Mouse (Mus musculus): Measurements from ENCODE around the gene Pitpnc1. TPM values are rescaled to one million over a fixed set of nuclear protein-coding genes. Genes with fewer than 3 reads are reported as not detected.

Gene Pitpnc1
- polyA plus RNA-seq, 1 experiment from 2014 or later = 16.0 TPM

DNA sequence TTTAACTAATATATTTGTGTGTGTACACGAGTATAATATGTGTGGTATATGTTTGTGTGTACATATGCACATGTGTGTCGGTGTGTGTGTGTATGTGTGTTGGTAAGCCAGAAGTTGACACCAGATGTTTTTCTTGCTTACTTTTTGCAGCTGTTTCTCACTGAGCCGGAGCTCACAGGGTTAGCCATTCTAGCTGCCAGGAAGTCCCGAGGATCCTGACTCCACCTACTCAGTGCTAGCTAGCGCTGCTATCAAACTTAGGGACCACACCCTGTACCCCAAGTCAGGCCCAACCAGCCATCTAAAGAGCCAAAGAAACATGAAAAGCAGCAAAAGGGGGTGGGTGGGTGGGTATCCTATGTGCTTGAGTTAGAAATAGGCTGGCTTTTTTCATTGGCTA, 23.1 kb downstream of the Pitpnc1 start:
- H3K4me1 ChIP-seq (ENCODE audit: control insufficient read depth in 2 of 2, insufficient read depth in 2 of 2, low read length in 2 of 2) = peaks cover 21 to 43% of the 10 kb centered on the region in 2 experiments

DNA sequence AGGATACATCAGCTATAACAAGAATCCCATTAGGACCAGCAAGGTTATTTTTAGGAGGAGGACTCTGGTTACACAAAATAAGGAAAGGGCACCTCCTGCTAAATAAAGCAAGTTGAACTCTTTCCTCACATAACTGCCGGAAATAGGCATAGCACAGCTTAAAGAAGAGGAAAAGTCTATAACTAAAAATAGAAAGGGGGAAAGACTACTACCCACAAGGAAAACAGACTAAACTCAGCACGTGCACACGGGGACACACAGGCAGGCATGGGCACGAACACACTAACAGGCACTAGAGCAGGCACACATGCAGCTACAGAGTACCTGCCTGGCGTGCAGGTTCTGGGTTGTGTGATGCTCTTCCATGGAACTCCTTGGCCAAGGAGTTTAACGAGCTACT, 23.8 kb downstream of the Pitpnc1 start:
- peaks cover 18 to 40% of the 10 kb centered on the region in 2 experiments for H3K4me1 ChIP-seq (ENCODE audit: control insufficient read depth in 2 of 2, insufficient read depth in 2 of 2, low read length in 2 of 2)

More for the DNA sequence above, 23.1 kb downstream of the Pitpnc1 start:
- Histone ChIP-seq H3K36me3 (ENCODE audit: control insufficient read depth, insufficient read depth, low read length) (no peaks in the 10 kb centered on the region), H3K4me3 (ENCODE audit: control insufficient read depth in 1 of 2, insufficient read depth in 1 of 2, low read depth in 1 of 2, low read length in 2 of 2) (no peak overlapping the region), H3K4me2 (ENCODE audit: low read length) (no peak overlapping the region), H3K9me3 (ENCODE audit: control insufficient read depth, low read length) (no peaks in the 10 kb centered on the region), H3K9ac (ENCODE audit: low read length) (no peak overlapping the region; the same call in 1 of the 2 replicates), H3K27ac (replicated peaks in 1 of 2; ENCODE audit: control insufficient read depth in 1 of 2, insufficient read depth in 1 of 2, low read depth in 2 of 2, low read length in 2 of 2) (peak overlapping the region in 1 of 2 experiments; percentile 62; a peak in 1 of 4 replicates), H3K27me3 (ENCODE audit: control insufficient read depth, insufficient read depth, low read length) (no peaks in the 10 kb centered on the region)
- 66% methylated on average over 5 of the region's 5 CpGs for WGBS
- no peak for ATAC-seq (ENCODE audit: insufficient number of reproducible peaks, insufficient read depth, low FRiP score, low read depth)

DNA sequence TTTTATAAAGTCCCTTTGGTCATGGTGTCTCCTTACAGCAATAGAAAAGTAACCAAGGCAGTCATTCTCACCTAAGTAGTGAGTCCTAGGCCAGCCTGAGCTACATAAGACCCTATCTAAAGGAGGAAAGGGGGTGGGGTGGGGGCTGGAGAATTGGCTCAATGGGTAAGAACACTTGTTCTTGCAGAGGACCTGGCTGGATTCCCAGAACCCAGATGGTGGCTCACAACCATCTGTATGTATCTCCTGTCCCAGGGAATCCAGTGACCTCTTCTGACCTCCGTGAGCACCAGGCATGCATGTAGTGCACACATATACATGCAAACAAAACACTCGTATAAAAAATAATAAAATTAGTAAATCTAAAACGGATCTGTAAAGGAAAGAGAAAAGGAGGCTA, 24.8 kb downstream of the Pitpnc1 start:
- no peak overlapping the region for H3K9ac ChIP-seq (ENCODE audit: low read length)
- 87% methylated on average over 3 of the region's 3 CpGs for WGBS
- ATAC-seq (ENCODE audit: insufficient number of reproducible peaks, insufficient read depth, low FRiP score, low read depth) = no peak

More for the DNA sequence above, 23.8 kb downstream of the Pitpnc1 start:
- WGBS = 37% methylated on average over 6 of the region's 6 CpGs
- Histone ChIP-seq H3K4me3 (ENCODE audit: control insufficient read depth in 1 of 2, insufficient read depth in 1 of 2, low read depth in 1 of 2, low read length in 2 of 2) (no peak overlapping the region), H3K27me3 (ENCODE audit: control insufficient read depth, insufficient read depth, low read length) (no peaks in the 10 kb centered on the region), H3K9ac (ENCODE audit: low read length) (no peak overlapping the region), H3K36me3 (ENCODE audit: control insufficient read depth, insufficient read depth, low read length) (no peaks in the 10 kb centered on the region), H3K4me2 (ENCODE audit: low read length) (peak overlapping the region; percentile 31; the same call in 1 of the 2 replicates), H3K9me3 (ENCODE audit: control insufficient read depth, low read length) (no peaks in the 10 kb centered on the region), H3K27ac (replicated peaks in 1 of 2; ENCODE audit: control insufficient read depth in 1 of 2, insufficient read depth in 1 of 2, low read depth in 2 of 2, low read length in 2 of 2) (peak overlapping the region; percentile 39 to 62; a peak in 3 of 4 replicates)
- ATAC-seq (ENCODE audit: insufficient number of reproducible peaks, insufficient read depth, low FRiP score, low read depth) = no peak

DNA sequence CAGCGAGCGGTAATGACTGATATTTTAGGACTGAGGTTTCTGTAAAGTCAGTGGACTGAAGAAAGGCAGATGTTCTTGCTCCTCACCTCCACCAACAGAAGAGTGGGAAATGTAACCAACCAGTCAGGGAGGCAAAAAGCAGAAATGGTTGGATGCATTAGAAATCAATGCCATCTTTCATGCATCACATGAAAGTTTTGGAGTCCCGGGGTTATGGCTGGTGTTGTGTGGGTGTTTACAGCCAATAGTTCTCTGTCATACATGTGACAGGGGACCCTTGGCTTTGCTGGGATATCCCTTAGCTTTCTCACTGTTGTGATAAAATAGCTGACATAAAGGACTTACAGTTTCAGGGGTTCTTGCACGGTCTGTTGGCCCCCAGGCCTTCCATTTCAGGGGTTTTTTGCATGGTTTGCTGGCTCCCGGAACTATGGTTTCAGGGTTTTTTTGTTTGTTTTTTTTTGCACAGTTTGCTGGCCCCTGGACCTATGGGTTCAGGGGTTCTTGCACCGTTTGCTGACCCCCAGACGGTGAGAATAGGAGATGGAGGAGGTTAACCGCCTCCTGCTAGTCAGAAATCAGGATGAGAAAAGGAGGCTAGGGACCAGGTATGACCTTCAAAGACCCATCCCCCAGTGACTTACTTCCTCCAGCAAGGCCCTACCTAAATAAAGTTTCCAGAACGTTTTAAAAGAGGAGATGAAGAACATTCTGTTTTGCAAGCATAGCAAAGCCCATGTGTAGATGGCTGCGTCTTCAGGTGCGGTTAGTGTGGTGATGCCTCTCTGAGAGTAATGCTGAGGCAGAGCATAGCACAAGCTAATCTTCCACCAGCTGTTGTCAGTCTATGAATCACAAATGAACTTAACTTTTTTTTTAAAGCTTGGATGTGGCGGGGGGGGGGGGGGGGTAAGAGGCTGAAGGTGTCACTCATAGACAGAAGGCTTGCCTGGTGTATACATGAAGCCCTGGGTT, 27.1 kb downstream of the Pitpnc1 start:
- H3K4me3 ChIP-seq (ENCODE audit: control insufficient read depth in 1 of 2, insufficient read depth in 1 of 2, low read depth in 1 of 2, low read length in 2 of 2) = no peak overlapping the region
- ATAC-seq (ENCODE audit: insufficient number of reproducible peaks, insufficient read depth, low FRiP score, low read depth) = no peak
- no peaks in the 10 kb centered on the region for H3K36me3 ChIP-seq (ENCODE audit: control insufficient read depth, insufficient read depth, low read length)
- no peak overlapping the region for H3K27ac ChIP-seq (replicated peaks in 1 of 2; ENCODE audit: control insufficient read depth in 1 of 2, insufficient read depth in 1 of 2, low read depth in 2 of 2, low read length in 2 of 2)
- no peak overlapping the region for H3K9ac ChIP-seq (ENCODE audit: low read length)
- no peaks in the 10 kb centered on the region for H3K27me3 ChIP-seq (ENCODE audit: control insufficient read depth, insufficient read depth, low read length)
- H3K9me3 ChIP-seq (ENCODE audit: control insufficient read depth, low read length) = no peaks in the 10 kb centered on the region
- H3K4me2 ChIP-seq (ENCODE audit: low read length) = no peak overlapping the region
- peaks cover 5 to 13% of the 10 kb centered on the region in 2 experiments for H3K4me1 ChIP-seq (ENCODE audit: control insufficient read depth in 2 of 2, insufficient read depth in 2 of 2, low read length in 2 of 2)
- 75% methylated on average over 12 of the region's 12 CpGs for WGBS

More for the DNA sequence above, 24.8 kb downstream of the Pitpnc1 start:
- H3K4me1 ChIP-seq (ENCODE audit: control insufficient read depth in 2 of 2, insufficient read depth in 2 of 2, low read length in 2 of 2) = peaks cover 11 to 30% of the 10 kb centered on the region in 2 experiments
- H3K9me3 ChIP-seq (ENCODE audit: control insufficient read depth, low read length) = no peaks in the 10 kb centered on the region
- no peak overlapping the region for H3K4me3 ChIP-seq (ENCODE audit: control insufficient read depth in 1 of 2, insufficient read depth in 1 of 2, low read depth in 1 of 2, low read length in 2 of 2)
- no peaks in the 10 kb centered on the region for H3K36me3 ChIP-seq (ENCODE audit: control insufficient read depth, insufficient read depth, low read length)
- no peak overlapping the region for H3K27ac ChIP-seq (replicated peaks in 1 of 2; ENCODE audit: control insufficient read depth in 1 of 2, insufficient read depth in 1 of 2, low read depth in 2 of 2, low read length in 2 of 2)
- H3K4me2 ChIP-seq (ENCODE audit: low read length) = no peak overlapping the region
- no peaks in the 10 kb centered on the region for H3K27me3 ChIP-seq (ENCODE audit: control insufficient read depth, insufficient read depth, low read length)

DNA sequence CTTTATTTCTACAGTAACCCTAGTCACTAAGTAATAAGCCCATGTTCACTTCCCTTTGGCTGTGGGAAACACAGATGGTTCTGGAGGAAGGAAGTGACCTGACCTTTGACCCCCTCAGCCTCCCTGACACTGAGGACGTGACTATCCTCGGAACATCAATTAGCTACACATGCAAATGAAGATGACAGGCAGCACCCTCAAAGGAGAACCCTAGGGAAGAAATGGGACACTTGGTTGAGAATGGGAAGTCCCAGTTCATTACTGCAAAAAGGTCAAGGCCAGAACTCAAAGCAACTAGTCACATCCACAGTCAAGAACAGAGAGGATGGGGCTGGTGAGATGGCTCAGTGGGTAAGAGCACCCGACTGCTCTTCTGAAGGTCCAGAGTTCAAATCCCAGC, 29.4 kb downstream of the Pitpnc1 start:
- H3K9me3 ChIP-seq (ENCODE audit: control insufficient read depth, low read length) = no peaks in the 10 kb centered on the region
- no peaks in the 10 kb centered on the region for H3K27me3 ChIP-seq (ENCODE audit: control insufficient read depth, insufficient read depth, low read length)
- 68% methylated on average over 3 of the region's 3 CpGs for WGBS
- H3K27ac ChIP-seq (replicated peaks in 1 of 2; ENCODE audit: control insufficient read depth in 1 of 2, insufficient read depth in 1 of 2, low read depth in 2 of 2, low read length in 2 of 2) = no peak overlapping the region
- H3K9ac ChIP-seq (ENCODE audit: low read length) = no peak overlapping the region
- no peak overlapping the region for H3K4me2 ChIP-seq (ENCODE audit: low read length)
- H3K36me3 ChIP-seq (ENCODE audit: control insufficient read depth, insufficient read depth, low read length) = no peaks in the 10 kb centered on the region
- peaks cover 3 to 19% of the 10 kb centered on the region in 2 experiments; a peak in 3 of 4 replicates for H3K4me1 ChIP-seq (ENCODE audit: control insufficient read depth in 2 of 2, insufficient read depth in 2 of 2, low read length in 2 of 2)
- H3K4me3 ChIP-seq (ENCODE audit: control insufficient read depth in 1 of 2, insufficient read depth in 1 of 2, low read depth in 1 of 2, low read length in 2 of 2) = no peak overlapping the region
- ATAC-seq (ENCODE audit: insufficient number of reproducible peaks, insufficient read depth, low FRiP score, low read depth) = no peak

DNA sequence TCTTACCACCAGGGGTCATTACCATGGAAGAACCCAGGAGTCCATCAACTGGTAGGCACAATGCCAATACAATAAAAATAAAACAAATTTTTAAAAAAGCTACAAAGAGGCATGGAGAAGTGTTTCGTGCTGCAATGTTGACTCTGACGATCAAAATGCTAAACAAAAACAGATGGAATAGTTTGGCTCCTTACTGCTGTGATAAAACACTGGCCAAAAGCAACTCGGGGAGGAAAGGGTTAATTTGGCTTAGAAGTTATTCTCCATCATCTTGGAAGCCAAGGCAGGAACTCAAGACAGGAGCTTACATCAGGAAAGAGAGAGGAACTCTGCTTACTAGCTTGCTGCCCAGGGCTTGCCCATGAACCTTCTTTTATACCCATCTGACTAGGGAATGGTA, 32.4 kb downstream of the Pitpnc1 start:
- Histone ChIP-seq H3K4me3 (ENCODE audit: control insufficient read depth in 1 of 2, insufficient read depth in 1 of 2, low read depth in 1 of 2, low read length in 2 of 2) (no peak overlapping the region), H3K36me3 (ENCODE audit: control insufficient read depth, insufficient read depth, low read length) (no peaks in the 10 kb centered on the region), H3K27me3 (ENCODE audit: control insufficient read depth, insufficient read depth, low read length) (no peaks in the 10 kb centered on the region), H3K9ac (ENCODE audit: low read length) (no peak overlapping the region), H3K4me2 (ENCODE audit: low read length) (peak overlapping the region; percentile 13; the same call in 1 of the 2 replicates), H3K9me3 (ENCODE audit: control insufficient read depth, low read length) (no peaks in the 10 kb centered on the region), H3K4me1 (ENCODE audit: control insufficient read depth in 2 of 2, insufficient read depth in 2 of 2, low read length in 2 of 2) (peaks cover 3 to 19% of the 10 kb centered on the region in 2 experiments; a peak in 3 of 4 replicates), H3K27ac (replicated peaks in 1 of 2; ENCODE audit: control insufficient read depth in 1 of 2, insufficient read depth in 1 of 2, low read depth in 2 of 2, low read length in 2 of 2) (peak overlapping the region in 1 of 2 experiments; percentile 59; a peak in 1 of 4 replicates)
- WGBS = 93% methylated on average over 3 of the region's 3 CpGs
- ATAC-seq (ENCODE audit: insufficient number of reproducible peaks, insufficient read depth, low FRiP score, low read depth) = no peak

DNA sequence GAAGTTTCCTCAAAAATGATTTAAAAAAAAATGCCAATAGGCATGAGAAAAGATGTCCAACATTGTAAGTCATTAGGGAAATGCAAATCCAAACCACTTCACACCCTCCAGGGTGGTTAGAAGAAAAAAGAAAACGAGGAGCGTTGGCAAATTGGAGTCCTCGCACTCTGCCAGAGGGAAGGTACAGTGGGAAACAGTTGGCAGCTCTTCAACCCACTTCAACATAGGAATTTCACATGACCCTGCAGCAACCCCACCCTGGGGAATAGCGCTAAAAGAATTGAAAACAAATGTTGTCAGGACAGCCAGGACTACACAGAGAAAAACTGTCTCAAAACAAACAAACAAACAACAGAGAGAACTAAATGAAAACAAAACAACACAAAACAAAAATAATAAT, 32.8 kb downstream of the Pitpnc1 start:
- Histone ChIP-seq H3K4me2 (ENCODE audit: low read length) (peak overlapping the region; percentile 13; the same call in 1 of the 2 replicates), H3K4me1 (ENCODE audit: control insufficient read depth in 2 of 2, insufficient read depth in 2 of 2, low read length in 2 of 2) (peaks cover 3 to 19% of the 10 kb centered on the region in 2 experiments; a peak in 3 of 4 replicates), H3K9me3 (ENCODE audit: control insufficient read depth, low read length) (no peaks in the 10 kb centered on the region), H3K9ac (ENCODE audit: low read length) (no peak overlapping the region), H3K4me3 (ENCODE audit: control insufficient read depth in 1 of 2, insufficient read depth in 1 of 2, low read depth in 1 of 2, low read length in 2 of 2) (no peak overlapping the region), H3K27ac (replicated peaks in 1 of 2; ENCODE audit: control insufficient read depth in 1 of 2, insufficient read depth in 1 of 2, low read depth in 2 of 2, low read length in 2 of 2) (peak overlapping the region in 1 of 2 experiments; percentile 59; a peak in 2 of 4 replicates), H3K36me3 (ENCODE audit: control insufficient read depth, insufficient read depth, low read length) (no peaks in the 10 kb centered on the region), H3K27me3 (ENCODE audit: control insufficient read depth, insufficient read depth, low read length) (no peaks in the 10 kb centered on the region)
- 0 out of 2 replicates have a peak, but pooled peaks have one; percentile 50 for ATAC-seq (ENCODE audit: insufficient number of reproducible peaks, insufficient read depth, low FRiP score, low read depth)
- 26% methylated on average over 4 of the region's 4 CpGs for WGBS
